Mouse (Mus musculus): ENCODE results near the gene Nkx2-4.

GRCm38 (mm10) chr2:147084366-147085071, 726 bp downstream of the Nkx2-4 start:
- TF ChIP-seq CTCF (IDR thresholded peaks at IDR 0.05; ENCODE audit: extremely low read depth, insufficient read depth, insufficient read length, insufficient replicate concordance): no peak
- no peak for TF ChIP-seq POLR2A (IDR thresholded peaks at IDR 0.05; ENCODE audit: low read depth, low read length)

Data from spleen, adult 2 months (tissue).